Mouse (Mus musculus): Measurements from ENCODE around the gene Stk39. TPM values are rescaled to one million over a fixed set of nuclear protein-coding genes. Genes with fewer than 3 reads are reported as not detected.

Stk39 gene
- polyA plus RNA-seq, 1 experiment from 2014 or later = 16.9 TPM

DNA sequence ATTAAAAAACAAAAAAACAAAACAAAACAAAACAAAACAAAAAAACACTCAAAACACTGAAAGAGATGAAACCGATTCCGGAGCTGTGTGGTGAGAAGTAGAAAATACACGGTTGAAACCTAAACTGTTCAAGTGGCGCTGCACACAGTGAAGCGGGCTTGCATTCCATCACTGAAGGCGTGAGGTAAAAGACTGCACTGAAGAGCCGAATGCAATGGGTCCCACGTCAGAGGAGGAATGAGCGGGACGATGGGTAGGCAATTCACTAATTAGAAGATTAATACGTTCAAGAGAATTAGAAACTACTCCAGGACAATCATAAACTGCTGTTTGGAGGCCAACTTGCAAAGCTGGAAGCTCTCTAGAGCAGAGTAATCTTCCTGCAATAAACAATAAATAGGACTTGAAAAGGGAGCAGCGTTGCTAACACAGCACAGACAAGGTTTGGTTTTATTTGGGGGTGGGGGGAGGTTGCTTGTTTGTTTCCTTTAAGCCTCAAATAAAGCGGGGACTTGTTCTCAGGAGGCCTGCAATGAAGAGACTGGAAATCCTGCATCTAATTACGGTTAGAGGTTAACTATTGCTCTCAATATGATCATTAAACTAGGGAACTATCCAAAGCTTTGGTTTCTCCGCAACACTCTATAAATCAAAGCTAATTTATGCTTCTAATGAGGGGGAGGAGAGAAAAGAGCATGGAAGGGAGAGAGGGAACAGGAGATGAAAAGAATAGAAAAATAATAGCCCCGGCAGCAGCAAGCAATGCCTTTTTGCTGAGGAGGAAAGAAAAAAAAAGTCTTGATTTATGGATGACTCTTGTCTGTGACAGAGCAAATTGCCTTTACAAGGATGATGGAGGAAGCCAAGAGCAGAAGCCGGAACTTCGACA lies 67.5 kb downstream of the Stk39 start:
- H3K9ac ChIP-seq = peak overlapping the region; percentile 36; the same call in 1 of the 2 replicates
- H3K4me2 ChIP-seq = peak overlapping the region; percentile 57
- no peaks in the 10 kb centered on the region for H3K36me3 ChIP-seq
- H3K27me3 ChIP-seq = no peaks in the 10 kb centered on the region
- WGBS = 29% methylated on average over 18 of the region's 18 CpGs
- ATAC-seq (ENCODE audit: insufficient number of reproducible peaks, insufficient read depth, low FRiP score, low TSS enrichment, low read depth) = no peak
- H3K4me1 ChIP-seq = peaks cover 30% of the 10 kb centered on the region
- H3K4me3 ChIP-seq = peak overlapping the region; percentile 13
- H3K27ac ChIP-seq = peak overlapping the region; percentile 62
- no peaks in the 10 kb centered on the region for H3K9me3 ChIP-seq

DNA sequence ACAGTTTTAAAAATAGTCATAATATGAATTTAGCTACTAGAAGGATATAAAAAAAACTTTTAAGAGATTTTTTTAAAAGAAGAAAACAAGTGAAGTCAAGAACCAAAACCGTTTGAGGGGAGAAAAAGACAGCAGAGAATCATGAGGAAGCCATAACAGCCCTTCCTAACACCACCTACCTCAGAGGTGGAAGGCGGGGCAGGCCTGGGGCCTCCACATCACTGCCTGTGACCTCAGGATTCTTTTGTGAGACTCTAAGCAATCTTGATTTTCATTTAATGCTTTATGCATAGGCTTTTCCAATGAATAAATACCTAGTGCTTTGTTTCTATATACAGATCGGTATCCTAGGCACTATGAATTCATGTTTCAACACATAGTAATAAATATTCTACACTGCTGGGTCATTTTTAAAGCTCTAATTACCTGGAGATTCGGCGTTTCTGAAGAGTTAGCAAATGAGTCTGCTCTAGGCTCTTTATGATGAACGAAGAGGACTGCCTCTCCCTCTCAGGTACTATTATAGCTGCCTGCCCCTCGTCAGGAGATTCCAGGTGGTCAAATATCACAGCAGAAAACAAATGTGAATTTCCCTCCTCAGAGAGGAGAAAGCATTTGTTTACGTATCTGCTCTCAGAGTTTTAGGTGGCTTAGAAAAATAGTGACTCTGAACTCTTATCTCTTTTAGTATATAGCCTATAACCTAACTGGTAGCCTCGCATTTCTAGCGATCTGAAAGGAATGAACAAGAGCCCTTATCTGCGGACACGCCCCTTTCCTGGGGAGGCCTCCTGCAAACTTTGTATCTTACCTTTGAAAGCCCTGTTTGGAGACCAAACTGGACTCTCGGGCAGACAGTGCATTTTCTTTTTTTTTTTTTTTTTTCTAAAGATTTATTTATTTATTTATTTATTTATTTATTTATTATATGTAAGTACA lies 78.2 kb downstream of the Stk39 start:
- Histone ChIP-seq H3K4me3 (no peak overlapping the region), H3K36me3 (peaks cover 16% of the 10 kb centered on the region), H3K9ac (no peak overlapping the region), H3K27ac (no peak overlapping the region), H3K9me3 (no peaks in the 10 kb centered on the region), H3K4me1 (no peaks in the 10 kb centered on the region), H3K27me3 (no peaks in the 10 kb centered on the region), H3K4me2 (no peak overlapping the region)
- ATAC-seq (ENCODE audit: insufficient number of reproducible peaks, insufficient read depth, low FRiP score, low TSS enrichment, low read depth) = no peak
- WGBS = 80% methylated on average over 13 of the region's 13 CpGs

DNA sequence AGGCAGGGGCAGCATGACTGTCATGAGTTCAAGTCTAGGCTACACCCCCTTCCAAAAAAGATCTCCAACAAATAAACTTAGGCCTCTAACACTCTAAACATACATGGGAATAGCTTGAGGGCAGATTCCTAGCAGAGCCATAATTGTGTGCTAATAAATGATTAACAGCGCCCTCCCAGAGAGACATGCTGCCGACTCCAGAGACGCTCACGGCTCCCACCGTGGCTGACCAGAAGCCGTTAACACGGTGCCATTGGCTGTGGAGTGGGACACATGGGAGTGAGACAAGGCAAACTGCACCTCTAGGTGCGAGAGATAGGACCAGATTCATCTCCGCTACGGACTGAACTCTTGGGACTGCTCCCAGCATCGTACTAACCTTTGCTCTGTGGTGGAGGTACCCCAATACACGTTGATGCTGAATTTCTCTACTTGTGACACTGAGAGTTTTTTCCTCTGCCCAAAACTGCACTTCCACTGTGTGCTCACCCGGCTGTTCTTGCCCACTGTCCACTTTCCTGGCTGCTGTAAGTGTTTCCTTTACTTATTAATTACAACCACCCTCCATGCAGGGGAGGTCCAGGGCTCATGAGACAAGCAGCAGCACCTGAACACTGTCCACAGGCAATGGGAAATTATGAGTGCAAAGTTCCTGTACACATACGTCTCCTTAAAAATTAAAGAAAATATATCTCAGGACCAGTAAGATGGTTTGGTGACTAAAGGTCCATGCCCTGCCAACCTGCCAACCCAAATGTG lies 84.1 kb downstream of the Stk39 start:
- ATAC-seq (ENCODE audit: insufficient number of reproducible peaks, insufficient read depth, low FRiP score, low TSS enrichment, low read depth) = no peak
- Histone ChIP-seq H3K9ac (no peak overlapping the region), H3K4me3 (no peak overlapping the region), H3K27me3 (no peaks in the 10 kb centered on the region), H3K4me1 (peaks cover 4% of the 10 kb centered on the region), H3K9me3 (no peaks in the 10 kb centered on the region), H3K4me2 (no peak overlapping the region), H3K36me3 (peaks cover 4% of the 10 kb centered on the region), H3K27ac (no peak overlapping the region)
- 85% methylated on average over 14 of the region's 14 CpGs for WGBS

DNA sequence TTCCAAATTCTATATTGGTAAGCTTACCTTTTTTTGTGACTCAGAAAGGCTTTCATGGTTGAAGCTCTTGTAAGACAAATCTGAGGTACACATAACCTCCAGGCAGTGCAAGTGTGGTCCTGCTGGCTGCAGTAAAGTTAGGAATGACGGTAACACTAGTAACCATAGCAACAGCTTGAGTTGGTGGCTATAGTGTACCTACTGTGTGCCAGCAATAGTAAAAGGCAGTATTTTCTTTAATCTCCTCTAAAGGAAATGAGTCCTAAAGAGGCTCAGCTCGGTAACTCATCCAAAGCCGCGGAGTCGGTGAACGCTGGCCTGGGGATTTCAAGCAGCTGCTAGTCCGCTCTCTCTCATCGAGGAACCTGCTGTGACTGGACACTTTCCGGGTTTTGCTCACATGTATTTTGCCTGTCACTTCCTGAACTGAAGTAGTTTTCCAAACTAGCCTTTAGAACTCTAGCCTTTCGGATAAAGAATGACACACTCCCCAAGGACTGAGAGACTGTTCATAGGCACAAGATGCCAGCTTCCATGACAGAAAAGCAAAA lies 85.7 kb downstream of the Stk39 start:
- no peaks in the 10 kb centered on the region for H3K9me3 ChIP-seq
- peaks cover 15% of the 10 kb centered on the region for H3K4me1 ChIP-seq
- WGBS = 74% methylated on average over 10 of the region's 10 CpGs
- no peaks in the 10 kb centered on the region for H3K27me3 ChIP-seq
- no peak overlapping the region for H3K9ac ChIP-seq
- peaks cover 4% of the 10 kb centered on the region for H3K36me3 ChIP-seq
- H3K27ac ChIP-seq = no peak overlapping the region
- H3K4me3 ChIP-seq = no peak overlapping the region
- no peak overlapping the region for H3K4me2 ChIP-seq
- no peak for ATAC-seq (ENCODE audit: insufficient number of reproducible peaks, insufficient read depth, low FRiP score, low TSS enrichment, low read depth)

DNA sequence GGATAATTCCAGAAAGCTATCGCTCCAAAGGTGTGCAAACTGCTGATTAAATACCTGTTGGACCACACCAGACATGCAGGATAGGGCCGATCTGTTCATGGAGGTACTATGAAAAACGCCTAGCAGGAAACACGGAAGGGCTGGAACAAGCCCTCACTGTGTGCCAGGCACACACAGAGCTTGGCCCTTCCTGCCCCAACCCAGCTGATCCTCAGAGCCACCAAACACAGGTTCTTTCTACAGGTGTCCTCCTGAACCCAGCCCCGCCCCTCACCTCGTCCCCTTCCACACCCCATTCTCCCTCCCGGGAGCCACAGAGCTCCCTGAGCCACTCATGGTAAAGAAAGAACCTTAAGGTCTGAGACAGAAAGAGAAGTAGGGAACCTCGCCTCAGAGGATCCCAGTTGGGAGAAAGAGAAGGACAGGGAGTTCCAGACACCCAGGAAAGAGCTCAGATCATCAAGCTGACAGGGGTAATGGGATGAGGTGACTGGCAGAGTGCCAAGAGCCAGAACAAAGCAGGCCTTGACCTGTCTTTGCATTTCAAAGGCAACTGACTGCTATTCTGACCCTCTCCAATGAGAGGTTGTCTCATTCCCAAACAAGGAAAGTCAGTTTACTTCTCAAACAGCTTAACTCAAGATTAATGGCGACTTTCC lies 86.3 kb downstream of the Stk39 start:
- peaks cover 15% of the 10 kb centered on the region for H3K4me1 ChIP-seq
- H3K4me3 ChIP-seq = no peak overlapping the region
- H3K27me3 ChIP-seq = no peaks in the 10 kb centered on the region
- no peak overlapping the region for H3K4me2 ChIP-seq
- WGBS = 81% methylated on average over 9 of the region's 9 CpGs
- H3K9me3 ChIP-seq = no peaks in the 10 kb centered on the region
- no peak overlapping the region for H3K9ac ChIP-seq
- H3K36me3 ChIP-seq = peaks cover 4% of the 10 kb centered on the region
- H3K27ac ChIP-seq = no peak overlapping the region
- no peak for ATAC-seq (ENCODE audit: insufficient number of reproducible peaks, insufficient read depth, low FRiP score, low TSS enrichment, low read depth)

DNA sequence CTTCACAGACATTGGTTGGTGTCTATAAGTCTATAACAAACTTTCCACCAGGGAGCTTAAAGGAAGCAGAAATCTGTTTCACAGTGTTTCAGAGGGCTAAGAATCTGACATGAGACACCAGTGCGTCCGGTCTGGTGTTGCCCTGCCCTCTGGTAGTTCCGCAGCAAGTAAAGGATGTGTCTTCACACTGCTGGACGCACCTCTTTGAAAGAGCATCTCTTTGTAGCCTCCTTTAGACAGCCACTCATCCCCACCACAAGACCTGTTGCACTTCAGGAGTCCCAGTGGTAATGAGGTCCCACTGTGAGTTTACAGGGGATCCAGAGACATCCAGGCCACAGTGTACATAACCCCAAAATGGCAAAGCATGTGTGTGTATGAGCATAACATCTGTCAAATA lies 88.1 kb downstream of the Stk39 start:
- no peak overlapping the region for H3K9ac ChIP-seq
- no peaks in the 10 kb centered on the region; the same call in 1 of the 2 replicates for H3K36me3 ChIP-seq
- H3K9me3 ChIP-seq = no peaks in the 10 kb centered on the region
- H3K4me3 ChIP-seq = no peak overlapping the region
- H3K27ac ChIP-seq = no peak overlapping the region
- peaks cover 22% of the 10 kb centered on the region for H3K4me1 ChIP-seq
- H3K27me3 ChIP-seq = no peaks in the 10 kb centered on the region
- ATAC-seq (ENCODE audit: insufficient number of reproducible peaks, insufficient read depth, low FRiP score, low TSS enrichment, low read depth) = no peak
- H3K4me2 ChIP-seq = no peak overlapping the region
- WGBS = 84% methylated on average over 4 of the region's 4 CpGs

DNA sequence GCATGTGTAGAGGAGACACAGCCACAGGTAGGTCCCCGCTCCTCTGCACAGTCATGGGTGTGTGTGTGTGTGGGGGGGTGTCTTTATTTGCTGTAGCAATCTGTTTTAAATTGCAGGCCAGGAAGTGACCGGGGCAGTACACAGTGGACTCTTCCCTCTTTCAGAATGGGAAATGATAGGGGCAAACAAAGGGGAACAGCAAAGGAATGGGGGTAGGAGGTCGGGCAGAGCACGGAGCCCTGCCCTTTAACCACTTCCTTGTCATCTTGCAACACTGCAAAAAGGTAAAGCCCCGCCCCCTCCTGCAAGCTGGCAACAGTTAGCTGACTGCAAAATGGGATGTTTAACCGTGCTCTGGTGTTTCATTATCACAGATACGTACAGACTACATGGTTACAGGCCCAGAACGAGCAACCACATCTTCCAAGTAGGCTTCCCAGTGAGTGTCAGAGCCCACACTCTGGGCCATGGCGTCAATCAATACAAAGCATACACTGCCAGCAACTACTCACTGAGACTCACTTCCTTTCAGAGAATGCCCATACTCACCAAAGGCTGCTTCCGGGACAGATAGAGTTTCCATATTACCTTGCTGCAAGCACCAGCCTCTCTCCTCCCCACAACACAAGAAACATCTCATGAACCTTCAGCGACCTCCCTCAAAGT lies 89.5 kb downstream of the Stk39 start:
- Histone ChIP-seq H3K4me1 (peaks cover 25% of the 10 kb centered on the region), H3K36me3 (no peaks in the 10 kb centered on the region), H3K27ac (no peak overlapping the region), H3K9ac (no peak overlapping the region), H3K4me3 (no peak overlapping the region), H3K4me2 (no peak overlapping the region), H3K9me3 (no peaks in the 10 kb centered on the region), H3K27me3 (no peaks in the 10 kb centered on the region)
- no peak for ATAC-seq (ENCODE audit: insufficient number of reproducible peaks, insufficient read depth, low FRiP score, low TSS enrichment, low read depth)
- 46% methylated on average over 11 of the region's 11 CpGs for WGBS

DNA sequence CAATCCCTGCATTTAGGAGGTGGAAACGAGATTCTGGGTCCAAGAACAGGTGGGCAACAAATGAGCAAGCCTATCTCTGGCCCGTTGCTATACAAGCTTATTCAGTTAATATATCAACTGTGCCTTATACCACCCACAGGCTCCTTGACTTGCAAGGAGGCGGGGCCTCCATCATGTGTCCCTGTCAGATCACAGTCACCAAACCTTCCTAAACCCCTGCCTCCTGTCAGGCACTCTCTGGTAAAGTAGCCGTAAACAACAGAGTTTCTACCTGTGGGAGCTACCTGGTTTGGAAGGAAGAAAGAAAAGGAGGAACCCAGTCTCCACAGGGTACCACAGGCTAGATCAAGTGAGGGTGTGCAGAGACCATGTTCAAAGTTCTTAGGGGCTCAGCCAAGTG lies 90.2 kb downstream of the Stk39 start:
- WGBS = 78% methylated on average over 4 of the region's 4 CpGs
- Histone ChIP-seq H3K27me3 (no peaks in the 10 kb centered on the region), H3K4me3 (no peak overlapping the region), H3K36me3 (no peaks in the 10 kb centered on the region), H3K9me3 (no peaks in the 10 kb centered on the region), H3K4me1 (peaks cover 28% of the 10 kb centered on the region), H3K27ac (no peak overlapping the region), H3K9ac (no peak overlapping the region), H3K4me2 (no peak overlapping the region)
- ATAC-seq (ENCODE audit: insufficient number of reproducible peaks, insufficient read depth, low FRiP score, low TSS enrichment, low read depth) = no peak

DNA sequence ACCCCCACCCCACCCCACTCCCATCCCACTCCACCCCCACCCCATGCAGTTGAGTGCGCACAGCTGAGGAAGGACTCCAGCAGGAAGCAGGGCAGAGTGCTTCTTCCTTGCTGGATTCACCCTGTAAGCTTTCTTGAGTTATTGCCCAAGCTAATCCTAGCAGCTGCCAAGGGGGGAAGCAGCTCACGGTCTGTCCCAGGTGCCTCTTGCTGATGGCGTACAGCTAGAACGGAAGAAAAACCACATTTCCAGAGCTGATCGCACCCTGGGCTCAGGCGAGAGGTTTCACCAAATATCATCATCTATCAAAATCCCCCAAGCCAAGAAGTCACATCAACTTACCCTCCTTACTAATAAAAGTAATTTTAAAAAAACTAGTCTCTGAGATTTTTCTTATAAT lies 90.9 kb downstream of the Stk39 start:
- H3K27me3 ChIP-seq = no peaks in the 10 kb centered on the region
- no peak overlapping the region for H3K4me3 ChIP-seq
- WGBS = 54% methylated on average over 6 of the region's 6 CpGs

DNA sequence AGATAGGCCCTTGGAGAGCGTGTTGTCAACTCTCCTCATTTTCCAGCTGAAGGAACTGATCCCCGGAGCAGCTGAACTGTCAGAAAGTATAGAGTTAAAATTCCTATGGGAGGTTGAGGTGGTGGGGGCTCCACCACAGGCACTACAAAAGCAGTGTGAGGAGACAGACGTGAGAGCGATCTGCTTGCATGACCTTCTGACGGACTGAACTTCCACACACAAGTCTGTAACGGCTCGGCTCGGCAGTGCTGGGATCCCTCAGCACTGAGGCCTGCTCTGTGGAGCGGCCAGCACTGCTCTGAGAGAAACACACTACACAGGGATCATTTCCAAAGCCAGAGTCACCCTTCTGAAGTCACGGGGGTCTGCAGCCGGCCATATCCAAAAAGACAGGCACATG lies 92.4 kb downstream of the Stk39 start:
- Histone ChIP-seq H3K4me1 (peaks cover 28% of the 10 kb centered on the region), H3K4me2 (no peak overlapping the region), H3K9ac (peak overlapping the region; percentile 36; the same call in 1 of the 2 replicates), H3K27ac (peak overlapping the region; percentile 33; the same call in 1 of the 2 replicates), H3K9me3 (no peaks in the 10 kb centered on the region), H3K4me3 (no peak overlapping the region), H3K27me3 (no peaks in the 10 kb centered on the region), H3K36me3 (no peaks in the 10 kb centered on the region)
- WGBS = 36% methylated on average over 11 of the region's 11 CpGs
- no peak for ATAC-seq (ENCODE audit: insufficient number of reproducible peaks, insufficient read depth, low FRiP score, low TSS enrichment, low read depth)

More for the DNA sequence above, 90.9 kb downstream of the Stk39 start:
- no peak for ATAC-seq (ENCODE audit: insufficient number of reproducible peaks, insufficient read depth, low FRiP score, low TSS enrichment, low read depth)
- Histone ChIP-seq H3K9ac (no peak overlapping the region), H3K9me3 (no peaks in the 10 kb centered on the region), H3K4me2 (no peak overlapping the region), H3K4me1 (peaks cover 28% of the 10 kb centered on the region), H3K36me3 (no peaks in the 10 kb centered on the region), H3K27ac (no peak overlapping the region)

Measured in embryonic facial prominence, embryonic 13.5 days (tissue).